Mouse (Mus musculus): ENCODE results near the gene Agpat1. TPM values are rescaled to one million over a fixed set of nuclear protein-coding genes. Genes with fewer than 3 reads are reported as not detected.

Agpat1 gene
- total and polyA plus RNA-seq, 3 experiments, result 11.2 to 47.4 (median 44.4) TPM

DNA sequence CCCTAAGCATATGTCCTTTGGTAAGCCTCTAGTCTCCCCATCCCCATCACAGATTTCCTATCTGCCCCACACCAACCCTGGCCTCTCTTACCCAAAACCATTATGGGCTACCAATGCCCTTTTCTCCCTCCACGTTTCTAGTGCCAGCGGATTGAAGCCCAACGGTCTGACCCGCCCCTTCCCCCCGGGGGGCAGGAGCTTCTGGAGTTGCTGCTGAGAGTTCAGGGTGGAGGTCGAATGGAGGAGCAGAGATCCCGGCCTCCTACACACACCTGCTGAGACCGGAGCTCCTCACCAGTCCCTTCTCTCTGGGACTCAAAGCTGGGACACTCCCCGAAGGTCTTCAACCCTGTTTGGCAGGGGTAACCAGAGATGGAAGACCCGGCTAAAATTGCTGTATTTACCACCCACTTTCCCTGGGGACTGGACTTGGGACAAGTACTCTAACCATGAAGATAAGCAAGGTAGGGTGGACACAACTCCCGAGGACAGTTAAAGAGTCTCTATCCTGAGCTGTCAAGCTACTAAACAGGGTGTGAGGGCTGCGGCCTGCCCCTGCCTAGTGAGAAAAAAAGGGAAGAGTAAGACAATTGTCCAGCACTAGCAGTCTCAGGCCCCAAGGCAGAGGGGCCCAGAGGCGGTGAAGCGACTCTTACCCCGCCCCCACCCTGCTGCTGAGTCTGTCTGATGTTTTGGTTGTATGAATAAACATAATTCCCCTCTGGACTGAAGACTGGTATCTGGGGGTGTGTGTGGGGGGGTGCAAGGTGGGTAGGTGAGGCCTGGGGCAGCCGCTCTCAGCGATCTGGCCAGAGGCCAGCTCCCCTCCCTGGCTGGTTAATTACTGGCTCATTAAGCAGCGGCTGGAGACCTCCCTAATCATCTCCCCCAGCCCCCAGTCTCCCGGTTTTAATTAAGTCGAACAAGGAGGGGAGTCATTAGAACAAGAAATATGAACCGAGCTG, 12.8 kb upstream of the Agpat1 start, which contains the start of gene Pbx2:
TSS of gene Pbx2 (plus strand) at position 238 of the 965 bp plus-strand sequence.
- peaks cover 16 to 31% of the 10 kb centered on the region in 2 experiments for H3K36me3 ChIP-seq (replicated peaks in 1 of 2; ENCODE audit: control insufficient read depth in 1 of 2, insufficient read depth in 1 of 2, low read length in 1 of 2)
- H3K9ac ChIP-seq (ENCODE audit: insufficient read depth, low read depth), result peak within 1 kb of the TSS; percentile 95
- dilution Hi-C loops (cut with MboI; ENCODE audit: extremely low pct_ligation_motif_present, extremely low pct_unique_long_range_greater_than_20kb, low sequenced_read_pairs) (no loop called here), in situ Hi-C loops (cut with MboI; ENCODE audit: low pct_ligation_motif_present, low pct_unique_long_range_greater_than_20kb, low sequenced_read_pairs) (no loop called here)
- H3K9me3 ChIP-seq (replicated peaks; ENCODE audit: low read length), result no peaks in the 10 kb centered on the region
- no peaks in the 10 kb centered on the region for H3K27me3 ChIP-seq (replicated peaks)
- H3K4me3 ChIP-seq (replicated peaks in 1 of 3; ENCODE audit: low read depth in 2 of 3, low read length in 2 of 3, poor library complexity in 1 of 3), result peak within 1 kb of the TSS; percentile 63 to 88 (median 82)
- H3K79me2 ChIP-seq (replicated peaks; ENCODE audit: control insufficient read depth, extremely low read depth, insufficient read depth, poor library complexity, severe bottlenecking), result no peaks in the 10 kb centered on the region; the same call in 1 of the 2 replicates
- TF ChIP-seq ETS1 (conservative IDR thresholded peaks at IDR 0.05; ENCODE audit: low read depth, low read length) (no peak), UBTF (IDR thresholded peaks at IDR 0.05; ENCODE audit: low read depth, low read length) (no peak), POLR2AphosphoS2 (IDR thresholded peaks at IDR 0.05; ENCODE audit: low read depth, low read length) (no peak), ZNF384 (IDR thresholded peaks at IDR 0.05; ENCODE audit: low read depth, low read length) (no peak; the same call in 1 of the 2 replicates), ZMIZ1 (IDR thresholded peaks at IDR 0.05; ENCODE audit: low read depth, low read length) (0 out of 2 replicates have a peak, but pooled peaks have one; percentile 4), ELF1 (IDR thresholded peaks at IDR 0.05; ENCODE audit: low read depth, low read length) (no peak), ZC3H11A (IDR thresholded peaks at IDR 0.05; ENCODE audit: low read depth, low read length) (no peak), MAZ (IDR thresholded peaks at IDR 0.05; ENCODE audit: low read depth, low read length) (0 out of 2 replicates have a peak, but pooled peaks have one; percentile 44), USF2 (conservative IDR thresholded peaks at IDR 0.05; ENCODE audit: low read depth, low read length) (no peak), SMC3 (IDR thresholded peaks at IDR 0.05; ENCODE audit: low read depth, low read length) (no peak), MAX (IDR thresholded peaks at IDR 0.05; ENCODE audit: low read length) (no peak), CHD1 (IDR thresholded peaks at IDR 0.05; ENCODE audit: low read depth, low read length) (no peak), SIN3A (IDR thresholded peaks at IDR 0.05; ENCODE audit: low read length) (0 out of 2 replicates have a peak, but pooled peaks have one; percentile 42), CHD2 (IDR thresholded peaks at IDR 0.05; ENCODE audit: low read length) (0 out of 2 replicates have a peak, but pooled peaks have one; percentile 17), NRF1 (IDR thresholded peaks at IDR 0.05; ENCODE audit: low read depth, low read length) (no peak), IRF4 (IDR thresholded peaks at IDR 0.05; ENCODE audit: low read depth, low read length) (no peak), POLR2A (IDR thresholded peaks at IDR 0.05; ENCODE audit: low read depth, low read length) (no peak; the same call in 1 of the 2 replicates)
- H3K27ac ChIP-seq (ENCODE audit: insufficient read depth, low read depth), result peak within 1 kb of the TSS; percentile 85
- peak; percentile 50 for DNase-seq (ENCODE audit: extremely low read depth)
- peak within 1 kb of the TSS; percentile 73 for H3K4me2 ChIP-seq (ENCODE audit: insufficient read depth, low read depth, poor library complexity, severe bottlenecking)
- peaks cover 8 to 48% of the 10 kb centered on the region in 2 experiments; a peak in 2 of 4 replicates for H3K4me1 ChIP-seq (ENCODE audit: control insufficient read depth in 1 of 2, insufficient read depth in 2 of 2)

DNA sequence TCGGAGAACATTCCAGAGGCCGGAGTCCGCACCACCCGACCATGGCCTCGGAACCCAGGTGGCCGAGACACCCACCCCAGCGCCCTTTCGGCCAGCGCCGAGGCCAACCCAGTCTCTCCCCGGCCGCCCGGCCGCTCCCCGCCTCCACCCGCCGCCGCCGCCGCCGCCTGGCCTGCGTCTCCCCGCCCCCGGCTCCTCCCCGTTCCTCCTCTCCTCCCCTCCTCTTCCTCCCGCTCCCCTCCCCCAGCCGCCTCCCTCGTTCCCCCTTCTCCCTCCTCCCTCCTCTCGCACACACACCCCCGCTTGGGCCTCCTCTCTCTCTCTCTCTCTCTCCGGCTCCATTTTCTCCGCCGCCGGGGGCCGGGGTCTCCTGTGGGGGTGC, 12.1 kb upstream of the Agpat1 start:
- H3K4me1 ChIP-seq (ENCODE audit: control insufficient read depth in 1 of 2, insufficient read depth in 2 of 2), result peaks cover 8 to 41% of the 10 kb centered on the region in 2 experiments; a peak in 2 of 4 replicates
- in situ Hi-C loops (cut with MboI; ENCODE audit: low pct_ligation_motif_present, low pct_unique_long_range_greater_than_20kb, low sequenced_read_pairs), result no loop called here
- peak overlapping the region; percentile 85; the same call in 1 of the 2 replicates for H3K27ac ChIP-seq (ENCODE audit: insufficient read depth, low read depth)
- peak overlapping the region; percentile 95 for H3K9ac ChIP-seq (ENCODE audit: insufficient read depth, low read depth)
- H3K4me3 ChIP-seq (replicated peaks in 1 of 3; ENCODE audit: low read depth in 2 of 3, low read length in 2 of 3, poor library complexity in 1 of 3), result peak overlapping the region; percentile 57 to 82 (median 63)
- H3K9me3 ChIP-seq (replicated peaks; ENCODE audit: low read length), result no peaks in the 10 kb centered on the region
- H3K4me2 ChIP-seq (ENCODE audit: insufficient read depth, low read depth, poor library complexity, severe bottlenecking), result peak overlapping the region; percentile 73
- no peaks in the 10 kb centered on the region; the same call in 1 of the 2 replicates for H3K79me2 ChIP-seq (replicated peaks; ENCODE audit: control insufficient read depth, extremely low read depth, insufficient read depth, poor library complexity, severe bottlenecking)
- no peaks in the 10 kb centered on the region for H3K27me3 ChIP-seq (replicated peaks)
- dilution Hi-C loops (cut with MboI; ENCODE audit: extremely low pct_ligation_motif_present, extremely low pct_unique_long_range_greater_than_20kb, low sequenced_read_pairs), result no loop called here
- H3K36me3 ChIP-seq (replicated peaks in 1 of 2; ENCODE audit: control insufficient read depth in 1 of 2, insufficient read depth in 1 of 2, low read length in 1 of 2), result peaks cover 16 to 34% of the 10 kb centered on the region in 2 experiments
- peak; percentile 88 for DNase-seq (ENCODE audit: extremely low read depth)
- TF ChIP-seq GABPA (IDR thresholded peaks at IDR 0.05; ENCODE audit: insufficient replicate concordance, low read depth, low read length) (no peak), ZKSCAN1 (IDR thresholded peaks at IDR 0.05; ENCODE audit: borderline replicate concordance, low read depth, low read length) (no peak), IRF4 (IDR thresholded peaks at IDR 0.05; ENCODE audit: low read depth, low read length) (peak; percentile 45; the same call in 1 of the 2 replicates), MAFK (IDR thresholded peaks at IDR 0.05; ENCODE audit: insufficient replicate concordance, low read length) (no peak), RCOR1 (conservative IDR thresholded peaks at IDR 0.05; ENCODE audit: low read depth, low read length) (no peak), MAX (IDR thresholded peaks at IDR 0.05; ENCODE audit: low read length) (no peak), NELFE (IDR thresholded peaks at IDR 0.05; ENCODE audit: low read depth, low read length) (peak; percentile 39; the same call in 1 of the 2 replicates), JUND (conservative IDR thresholded peaks at IDR 0.05; ENCODE audit: low read depth, low read length) (no peak), JUN (IDR thresholded peaks at IDR 0.05; ENCODE audit: insufficient read depth, low read depth, low read length) (no peak), ZC3H11A (IDR thresholded peaks at IDR 0.05; ENCODE audit: low read depth, low read length) (no peak), MYC (IDR thresholded peaks at IDR 0.05; ENCODE audit: low read depth, low read length) (no peak), TCF12 (IDR thresholded peaks at IDR 0.05; ENCODE audit: low read depth, low read length) (0 out of 2 replicates have a peak, but pooled peaks have one; percentile 19), NRF1 (IDR thresholded peaks at IDR 0.05; ENCODE audit: low read depth, low read length) (no peak), USF2 (conservative IDR thresholded peaks at IDR 0.05; ENCODE audit: low read depth, low read length) (no peak), ZNF384 (IDR thresholded peaks at IDR 0.05; ENCODE audit: low read depth, low read length) (no peak), UBTF (IDR thresholded peaks at IDR 0.05; ENCODE audit: low read depth, low read length) (no peak), POLR2AphosphoS2 (IDR thresholded peaks at IDR 0.05; ENCODE audit: low read depth, low read length) (no peak), CHD2 (IDR thresholded peaks at IDR 0.05; ENCODE audit: low read length) (peak; percentile 84), TBP (conservative IDR thresholded peaks at IDR 0.05; ENCODE audit: low read depth, low read length) (no peak)
